ENCODE assay signal across 14 mouse cellular contexts in genomic region chr12:79455061-79455847, GRCm38 (mm10).
DNase-seq lines count a peak whose midpoint lies in the region; ATAC-seq and TF ChIP-seq lines count a peak whose summit lies in the region.
"Had no signal": no experiment of that assay in that cellular context is flagged by ENCODE, and none has a peak within 500 bp of the region (broad histone marks: within the 10 kb centered on the region; RNA-seq: fewer than 3 reads in every experiment).

No protein-coding gene starts in this region.

- H3K4me3 ChIP-seq in kidney, postnatal 0 days (replicated peaks; ENCODE audit: low read depth, low read length): no peak overlapping the region
- no peak overlapping the region for H3K4me3 ChIP-seq in embryonic facial prominence, embryonic 12.5 days
- no peak overlapping the region for H3K4me3 ChIP-seq in embryonic facial prominence, embryonic 15.5 days (replicated peaks)
- H3K4me3 ChIP-seq in limb, embryonic 15.5 days: no peak overlapping the region
- H3K4me3 ChIP-seq in intestine, embryonic 15.5 days (replicated peaks): no peak overlapping the region
- H3K4me3 ChIP-seq: heart, embryonic 12.5 days; hindbrain, embryonic 15.5 days had no signal

- no peaks in the 10 kb centered on the region for H3K9me3 ChIP-seq in kidney, postnatal 0 days (replicated peaks; ENCODE audit: low read length)
- no peaks in the 10 kb centered on the region for H3K9me3 ChIP-seq in embryonic facial prominence, embryonic 12.5 days
- no peaks in the 10 kb centered on the region for H3K9me3 ChIP-seq in embryonic facial prominence, embryonic 15.5 days (replicated peaks)
- no peaks in the 10 kb centered on the region for H3K9me3 ChIP-seq in limb, embryonic 15.5 days
- no peaks in the 10 kb centered on the region for H3K9me3 ChIP-seq in intestine, embryonic 15.5 days
- H3K9me3 ChIP-seq: heart, embryonic 12.5 days; hindbrain, embryonic 15.5 days had no signal

- no peak for ATAC-seq in kidney, postnatal 0 days (replicated peaks; ENCODE audit: low FRiP score, low read depth)
- ATAC-seq in embryonic facial prominence, embryonic 12.5 days (ENCODE audit: insufficient number of reproducible peaks, insufficient read depth, low FRiP score, low TSS enrichment): no peak
- no peak for ATAC-seq in embryonic facial prominence, embryonic 15.5 days (ENCODE audit: insufficient number of reproducible peaks, low FRiP score, low TSS enrichment, low read depth)
- ATAC-seq in limb, embryonic 15.5 days (ENCODE audit: insufficient number of reproducible peaks, low FRiP score, low TSS enrichment, low read depth): no peak
- no peak for ATAC-seq in intestine, embryonic 15.5 days

- no peak overlapping the region for H3K9ac ChIP-seq in kidney, postnatal 0 days (ENCODE audit: low read depth, low read length)
- H3K9ac ChIP-seq in embryonic facial prominence, embryonic 12.5 days: no peak overlapping the region
- no peak overlapping the region for H3K9ac ChIP-seq in embryonic facial prominence, embryonic 15.5 days
- no peak overlapping the region for H3K9ac ChIP-seq in limb, embryonic 15.5 days
- H3K9ac ChIP-seq in intestine, embryonic 15.5 days: no peak overlapping the region
- H3K9ac ChIP-seq: heart, embryonic 12.5 days; hindbrain, embryonic 15.5 days had no signal

- H3K4me2 ChIP-seq in kidney, postnatal 0 days (ENCODE audit: low read length): no peak overlapping the region
- H3K4me2 ChIP-seq in embryonic facial prominence, embryonic 12.5 days (replicated peaks): no peak overlapping the region
- 0 out of 2 replicates have a peak overlapping the region, but pooled peaks have one; percentile 6 for H3K4me2 ChIP-seq in embryonic facial prominence, embryonic 15.5 days (replicated peaks)
- H3K4me2 ChIP-seq in limb, embryonic 15.5 days: no peak overlapping the region
- H3K4me2 ChIP-seq in intestine, embryonic 15.5 days (replicated peaks): no peak overlapping the region
- H3K4me2 ChIP-seq: heart, embryonic 12.5 days; hindbrain, embryonic 15.5 days; liver, embryonic 11.5 days had no signal

- no peaks in the 10 kb centered on the region for H3K27me3 ChIP-seq in kidney, postnatal 0 days (ENCODE audit: insufficient read depth, low read length)
- no peaks in the 10 kb centered on the region for H3K27me3 ChIP-seq in embryonic facial prominence, embryonic 12.5 days
- no peaks in the 10 kb centered on the region for H3K27me3 ChIP-seq in embryonic facial prominence, embryonic 15.5 days
- H3K27me3 ChIP-seq in limb, embryonic 15.5 days: no peaks in the 10 kb centered on the region
- no peaks in the 10 kb centered on the region for H3K27me3 ChIP-seq in intestine, embryonic 15.5 days (replicated peaks)
- H3K27me3 ChIP-seq: heart, embryonic 12.5 days; hindbrain, embryonic 15.5 days had no signal

- WGBS in kidney, postnatal 0 days: 37% methylated on average over 12 of the region's 12 CpGs
- WGBS in embryonic facial prominence, embryonic 12.5 days: 65% methylated on average over 12 of the region's 12 CpGs
- WGBS in embryonic facial prominence, embryonic 15.5 days: 64% methylated on average over 12 of the region's 12 CpGs
- 37% methylated on average over 12 of the region's 12 CpGs for WGBS in limb, embryonic 15.5 days
- WGBS in intestine, embryonic 15.5 days: 76% methylated on average over 12 of the region's 12 CpGs

- peak overlapping the region; percentile 64 for H3K27ac ChIP-seq in kidney, postnatal 0 days
- 0 out of 2 replicates have a peak overlapping the region, but pooled peaks have one; percentile 26 for H3K27ac ChIP-seq in embryonic facial prominence, embryonic 12.5 days
- H3K27ac ChIP-seq in embryonic facial prominence, embryonic 15.5 days (replicated peaks): peak overlapping the region; percentile 76
- peak overlapping the region; percentile 67 for H3K27ac ChIP-seq in limb, embryonic 15.5 days
- no peak overlapping the region for H3K27ac ChIP-seq in intestine, embryonic 15.5 days
- H3K27ac ChIP-seq: hindbrain, embryonic 15.5 days; macrophage had no signal

- H3K4me1 ChIP-seq in kidney, postnatal 0 days (replicated peaks; ENCODE audit: insufficient read depth, low read length): peaks cover 4% of the 10 kb centered on the region; the same call in 1 of the 2 replicates
- H3K4me1 ChIP-seq in embryonic facial prominence, embryonic 12.5 days: peaks cover 14% of the 10 kb centered on the region; the same call in 1 of the 2 replicates
- no peaks in the 10 kb centered on the region for H3K4me1 ChIP-seq in embryonic facial prominence, embryonic 15.5 days
- peaks cover 13% of the 10 kb centered on the region for H3K4me1 ChIP-seq in limb, embryonic 15.5 days
- peaks cover 5% of the 10 kb centered on the region; the same call in 1 of the 2 replicates for H3K4me1 ChIP-seq in intestine, embryonic 15.5 days (replicated peaks)

- TF ChIP-seq CTCF in kidney, postnatal 0 days (IDR thresholded peaks at IDR 0.05; ENCODE audit: low read depth): no peak

- H3K36me3 ChIP-seq in kidney, postnatal 0 days (ENCODE audit: insufficient read depth, low read length): no peaks in the 10 kb centered on the region
- H3K36me3 ChIP-seq in embryonic facial prominence, embryonic 12.5 days: no peaks in the 10 kb centered on the region
- H3K36me3 ChIP-seq in embryonic facial prominence, embryonic 15.5 days: no peaks in the 10 kb centered on the region
- no peaks in the 10 kb centered on the region for H3K36me3 ChIP-seq in limb, embryonic 15.5 days
- H3K36me3 ChIP-seq in intestine, embryonic 15.5 days: no peaks in the 10 kb centered on the region
- H3K36me3 ChIP-seq: heart, embryonic 12.5 days; hindbrain, embryonic 15.5 days had no signal

- DNase-seq in kidney, postnatal 0 days (ENCODE audit: low spot score): peak; percentile 48
- DNase-seq in kidney, adult 18-20 months: no peak
- DNase-seq in spleen, adult 12 weeks (ENCODE audit: low spot score): no peak
- DNase-seq: adrenal gland, postnatal 10 days; gastrocnemius, postnatal 25 days; kidney, postnatal 14 days had no signal
